Comparison of ENCODE assay signal across 8 mouse cellular contexts in genomic region chrX:50634842-50635615, GRCm38 (mm10).
A peak's percentile ranks its signal among the peaks of the same experiment; 100 is the strongest.
DNase-seq lines count a peak whose midpoint lies in the region; ATAC-seq lines count a peak whose summit lies in the region.

No protein-coding gene starts in this region.

- peak overlapping the region; percentile 56 for H3K4me2 ChIP-seq in hindbrain, embryonic 13.5 days

- 0 out of 2 replicates have a peak, but pooled peaks cover 3% of the 10 kb centered on the region for H3K4me1 ChIP-seq in hindbrain, embryonic 13.5 days (replicated peaks)

- peak overlapping the region; percentile 66 for H3K9ac ChIP-seq in hindbrain, embryonic 13.5 days

- peaks cover 3% of the 10 kb centered on the region; the same call in 1 of the 2 replicates for H3K36me3 ChIP-seq in hindbrain, embryonic 13.5 days

- no peaks in the 10 kb centered on the region for H3K27me3 ChIP-seq in hindbrain, embryonic 13.5 days

- DNase-seq in ZHBTc4 (ENCODE audit: low read depth, low spot score): peak; percentile 95
- DNase-seq in cerebellum, postnatal 25 days: peak; percentile 81 to 86
- DNase-seq in frontal cortex, postnatal 36 days (ENCODE audit: low spot score in 2 of 2): peak; percentile 73 to 81
- peak; percentile 77 to 81 for DNase-seq in layer of hippocampus, postnatal 36 days
- DNase-seq in lung, postnatal 14 days: peak; percentile 74
- DNase-seq in retina, postnatal 1 day: peak; percentile 93
- peak; percentile 23 for DNase-seq in urinary bladder, postnatal 10 days (ENCODE audit: low spot score)

- no peak overlapping the region for H3K27ac ChIP-seq in hindbrain, embryonic 13.5 days

- ATAC-seq in hindbrain, embryonic 13.5 days (ENCODE audit: low FRiP score): peak; percentile 98

- H3K9me3 ChIP-seq in hindbrain, embryonic 13.5 days: no peaks in the 10 kb centered on the region

- peak overlapping the region; percentile 51 for H3K4me3 ChIP-seq in hindbrain, embryonic 13.5 days

- WGBS in hindbrain, embryonic 13.5 days: 25% methylated on average over 30 of the region's 30 CpGs

Comparison
In these comparisons a context has a peak if more than half of its experiments do, and no peak if none do; other contexts are left out.
1. DNase-seq: peak in every context shown above with its lines; median percentile 95 in ZHBTc4; 93 in retina, postnatal 1 day; 84 in cerebellum, postnatal 25 days; 79 in layer of hippocampus, postnatal 36 days; 77 in frontal cortex, postnatal 36 days; 74 in lung, postnatal 14 days; 23 in urinary bladder, postnatal 10 days.